Mouse (Mus musculus) hindbrain, embryonic 12.5 days (tissue): ENCODE measurements around the gene Atp10a. TPM values are rescaled to one million over a fixed set of nuclear protein-coding genes. Genes with fewer than 3 reads are reported as not detected.

Experiments
- ATAC-seq: fragments of 200-750 bp; cut with Nextera tagmentation; 2 replicates; pipeline ENCODE4 v1.8.0; 2017; ENCODE audit warnings: moderate TSS enrichment; ENCODE audit not compliant: low FRiP score
- H3K27ac ChIP-seq: fragments of 300-500 bp; sonication (generic); 2 replicates; pipeline ENCODE4 v1.5.1; 2016; ENCODE audit warnings: mild to moderate bottlenecking
- H3K27me3 ChIP-seq: fragments of 300-500 bp; sonication (generic); 2 replicates; pipeline ENCODE4 v1.6.1; 2016; ENCODE audit warnings: mild to moderate bottlenecking
- H3K36me3 ChIP-seq: fragments of 300-500 bp; sonication (generic); 2 replicates; pipeline ENCODE4 v1.6.1; 2016; ENCODE audit warnings: mild to moderate bottlenecking
- H3K4me1 ChIP-seq: fragments of 300-500 bp; sonication (generic); 2 replicates; pipeline ENCODE4 v1.6.1; 2016
- H3K4me2 ChIP-seq: fragments of 300-500 bp; sonication (generic); replicated peaks from 2 replicates; pipeline ENCODE4 v1.6.1; 2016; ENCODE audit warnings: mild to moderate bottlenecking
- H3K4me3 ChIP-seq: fragments of 300-500 bp; sonication (generic); 2 replicates; pipeline ENCODE4 v1.5.1; 2016; ENCODE audit warnings: mild to moderate bottlenecking
- H3K9ac ChIP-seq: fragments of 300-500 bp; sonication (generic); 2 replicates; pipeline ENCODE4 v1.6.1; 2016; ENCODE audit warnings: mild to moderate bottlenecking, moderate library complexity
- H3K9me3 ChIP-seq: fragments of 300-500 bp; sonication (generic); replicated peaks from 2 replicates; pipeline ENCODE4 v1.6.1; 2016; ENCODE audit warnings: mild to moderate bottlenecking
- WGBS: fragments of 180-500 bp; shearing (Covaris S2); methylation state at CpG from one replicate; pipeline ENCODE4 v1.1.7; 2016; 5-methylcytosine and 5-hydroxymethylcytosine counted together
- polyA plus RNA-seq: library from polyadenylated mRNA; unstranded; fragments of >200 nt; fragmentation: Nextera tagmentation; extraction: Ambion mirVana; gene quantifications from 2 replicates; pipeline ENCODE4 v1.2.1, GENCODE M21; 2016

The Atp10a gene
- polyA plus RNA-seq, 1 experiment from 2014 or later, result 2.3 TPM

- Histone ChIP-seq H3K4me2 (no peak overlapping the region), H3K4me1 (0 out of 2 replicates have a peak, but pooled peaks cover 4% of the 10 kb centered on the region), H3K27ac (no peak overlapping the region), H3K9ac (no peak overlapping the region), H3K9me3 (no peaks in the 10 kb centered on the region), H3K27me3 (peaks cover 7% of the 10 kb centered on the region; the same call in 1 of the 2 replicates), H3K36me3 (no peaks in the 10 kb centered on the region), H3K4me3 (no peak overlapping the region)
- no peak for ATAC-seq
These were observed 4.1 kb downstream of the Atp10a start for GRCm38 (mm10) chr7:58660046-58660445.

- no peak overlapping the region for H3K4me3 ChIP-seq
- no peak overlapping the region for H3K27ac ChIP-seq
- H3K9ac ChIP-seq, result no peak overlapping the region
- no peak overlapping the region for H3K4me2 ChIP-seq
- H3K4me1 ChIP-seq, result 0 out of 2 replicates have a peak, but pooled peaks cover 4% of the 10 kb centered on the region
- H3K36me3 ChIP-seq, result no peaks in the 10 kb centered on the region
- ATAC-seq, result no peak
- peaks cover 7% of the 10 kb centered on the region; the same call in 1 of the 2 replicates for H3K27me3 ChIP-seq
- WGBS, result 88% methylated on average over 5 of the region's 5 CpGs
- H3K9me3 ChIP-seq, result no peaks in the 10 kb centered on the region
These were observed 4.7 kb downstream of the Atp10a start for GRCm38 (mm10) chr7:58660665-58661064.

GRCm38 (mm10) chr7:58661076-58661475 is 5.1 kb downstream of the Atp10a start:
- Histone ChIP-seq H3K27ac (no peak overlapping the region), H3K4me2 (no peak overlapping the region), H3K27me3 (peaks cover 3% of the 10 kb centered on the region; the same call in 1 of the 2 replicates), H3K9me3 (no peaks in the 10 kb centered on the region), H3K4me3 (no peak overlapping the region), H3K36me3 (no peaks in the 10 kb centered on the region), H3K9ac (no peak overlapping the region), H3K4me1 (0 out of 2 replicates have a peak, but pooled peaks cover 4% of the 10 kb centered on the region)
- no peak for ATAC-seq
- WGBS, result 87% methylated on average over 7 of the region's 7 CpGs

GRCm38 (mm10) chr7:58668617-58669016 is 12.7 kb downstream of the Atp10a start:
- H3K9ac ChIP-seq, result no peak overlapping the region
- H3K4me3 ChIP-seq, result no peak overlapping the region
- no peaks in the 10 kb centered on the region; the same call in 1 of the 2 replicates for H3K9me3 ChIP-seq
- no peaks in the 10 kb centered on the region for H3K36me3 ChIP-seq
- no peak for ATAC-seq
- H3K27ac ChIP-seq, result no peak overlapping the region
- no peaks in the 10 kb centered on the region for H3K27me3 ChIP-seq
- H3K4me1 ChIP-seq, result no peaks in the 10 kb centered on the region
- H3K4me2 ChIP-seq, result no peak overlapping the region
- 35% methylated on average over 1 of the region's 1 CpGs for WGBS

GRCm38 (mm10) chr7:58676075-58676474 is 20.1 kb downstream of the Atp10a start:
- 47% methylated on average over 3 of the region's 3 CpGs for WGBS
- Histone ChIP-seq H3K27ac (no peak overlapping the region), H3K36me3 (no peaks in the 10 kb centered on the region), H3K27me3 (no peaks in the 10 kb centered on the region), H3K4me3 (no peak overlapping the region), H3K9ac (no peak overlapping the region), H3K4me1 (0 out of 2 replicates have a peak, but pooled peaks cover 3% of the 10 kb centered on the region), H3K9me3 (no peaks in the 10 kb centered on the region; the same call in 1 of the 2 replicates), H3K4me2 (no peak overlapping the region)
- no peak for ATAC-seq

- H3K36me3 ChIP-seq, result no peaks in the 10 kb centered on the region
- no peak overlapping the region for H3K27ac ChIP-seq
- no peaks in the 10 kb centered on the region for H3K9me3 ChIP-seq
- WGBS, result 71% methylated on average over 5 of the region's 5 CpGs
- H3K4me3 ChIP-seq, result no peak overlapping the region
- no peak overlapping the region for H3K4me2 ChIP-seq
- 0 out of 2 replicates have a peak, but pooled peaks cover 3% of the 10 kb centered on the region for H3K4me1 ChIP-seq
- no peak for ATAC-seq
- H3K9ac ChIP-seq, result no peak overlapping the region
- H3K27me3 ChIP-seq, result no peaks in the 10 kb centered on the region
These were observed 21.3 kb downstream of the Atp10a start for GRCm38 (mm10) chr7:58677111-58677805.

GRCm38 (mm10) chr7:58685967-58686366 is 30.0 kb downstream of the Atp10a start:
- Histone ChIP-seq H3K9me3 (no peaks in the 10 kb centered on the region), H3K9ac (no peak overlapping the region), H3K27ac (no peak overlapping the region), H3K4me2 (no peak overlapping the region), H3K4me3 (no peak overlapping the region), H3K27me3 (no peaks in the 10 kb centered on the region), H3K36me3 (no peaks in the 10 kb centered on the region), H3K4me1 (peaks cover 4% of the 10 kb centered on the region; the same call in 1 of the 2 replicates)
- no peak for ATAC-seq
- WGBS, result 88% methylated on average over 1 of the region's 1 CpGs

- H3K27me3 ChIP-seq, result no peaks in the 10 kb centered on the region
- H3K27ac ChIP-seq, result no peak overlapping the region
- H3K9me3 ChIP-seq, result no peaks in the 10 kb centered on the region
- H3K4me1 ChIP-seq, result peaks cover 4% of the 10 kb centered on the region; the same call in 1 of the 2 replicates
- no peak overlapping the region for H3K4me3 ChIP-seq
- ATAC-seq, result no peak
- WGBS, result 76% methylated on average over 5 of the region's 5 CpGs
- no peak overlapping the region for H3K4me2 ChIP-seq
- H3K36me3 ChIP-seq, result no peaks in the 10 kb centered on the region
- no peak overlapping the region for H3K9ac ChIP-seq
These were observed 30.6 kb downstream of the Atp10a start for GRCm38 (mm10) chr7:58686573-58686972.

- H3K36me3 ChIP-seq, result no peaks in the 10 kb centered on the region
- 85% methylated on average over 2 of the region's 2 CpGs for WGBS
- H3K9me3 ChIP-seq, result no peaks in the 10 kb centered on the region
- H3K27ac ChIP-seq, result no peak overlapping the region
- no peak for ATAC-seq
- no peaks in the 10 kb centered on the region for H3K27me3 ChIP-seq
- H3K9ac ChIP-seq, result no peak overlapping the region
- H3K4me2 ChIP-seq, result no peak overlapping the region
- H3K4me3 ChIP-seq, result no peak overlapping the region
- peaks cover 4% of the 10 kb centered on the region; the same call in 1 of the 2 replicates for H3K4me1 ChIP-seq
These were observed 31.0 kb downstream of the Atp10a start for GRCm38 (mm10) chr7:58686997-58687396.

- no peaks in the 10 kb centered on the region for H3K27me3 ChIP-seq
- no peaks in the 10 kb centered on the region for H3K36me3 ChIP-seq
- no peak overlapping the region for H3K4me3 ChIP-seq
- H3K4me1 ChIP-seq, result peaks cover 4% of the 10 kb centered on the region; the same call in 1 of the 2 replicates
- no peak overlapping the region for H3K9ac ChIP-seq
- WGBS, result 82% methylated on average over 6 of the region's 6 CpGs
- H3K9me3 ChIP-seq, result no peaks in the 10 kb centered on the region
- H3K27ac ChIP-seq, result no peak overlapping the region
- 0 out of 2 replicates have a peak, but pooled peaks have one; percentile 40 for ATAC-seq
- no peak overlapping the region for H3K4me2 ChIP-seq
These were observed 34.3 kb downstream of the Atp10a start for GRCm38 (mm10) chr7:58690069-58690923.

- H3K4me3 ChIP-seq, result no peak overlapping the region
- no peak overlapping the region for H3K4me2 ChIP-seq
- no peaks in the 10 kb centered on the region for H3K36me3 ChIP-seq
- no peak overlapping the region for H3K9ac ChIP-seq
- peaks cover 4% of the 10 kb centered on the region; the same call in 1 of the 2 replicates for H3K4me1 ChIP-seq
- no peak overlapping the region for H3K27ac ChIP-seq
- no peaks in the 10 kb centered on the region for H3K27me3 ChIP-seq
- WGBS, result 82% methylated on average over 6 of the region's 6 CpGs
- no peaks in the 10 kb centered on the region for H3K9me3 ChIP-seq
- ATAC-seq, result no peak
These were observed 35.1 kb downstream of the Atp10a start for GRCm38 (mm10) chr7:58690997-58691596.

- Histone ChIP-seq H3K27me3 (no peaks in the 10 kb centered on the region), H3K4me3 (no peak overlapping the region), H3K9me3 (no peaks in the 10 kb centered on the region), H3K36me3 (no peaks in the 10 kb centered on the region), H3K4me2 (no peak overlapping the region), H3K9ac (no peak overlapping the region), H3K27ac (no peak overlapping the region), H3K4me1 (peaks cover 4% of the 10 kb centered on the region; the same call in 1 of the 2 replicates)
- 80% methylated on average over 2 of the region's 2 CpGs for WGBS
- no peak for ATAC-seq
These were observed 36.7 kb downstream of the Atp10a start for GRCm38 (mm10) chr7:58692704-58693103.
